Mouse (Mus musculus): ENCODE results near the gene Ugt2b36.

DNA sequence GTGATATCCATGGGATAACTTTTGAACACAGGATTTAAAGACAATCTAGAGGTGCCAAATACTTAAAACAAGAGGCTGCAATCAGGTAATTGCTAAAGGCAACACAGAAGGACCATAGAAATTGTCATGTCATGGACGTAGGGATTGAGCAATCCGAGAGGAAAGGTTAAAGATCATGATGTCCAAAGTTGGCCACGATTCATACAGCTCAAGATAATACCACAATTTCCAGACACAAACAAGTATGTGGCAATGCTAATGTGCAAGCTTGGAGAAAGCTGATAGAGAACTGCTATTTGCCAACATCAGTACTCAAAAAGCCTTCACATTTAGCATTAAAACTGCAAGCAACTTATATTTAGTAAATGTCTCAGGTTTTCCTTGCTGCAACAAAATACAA lies 65.0 kb downstream of the Ugt2b36 start:
- no peak for TF ChIP-seq CTCF (IDR thresholded peaks at IDR 0.05; ENCODE audit: borderline replicate concordance, extremely low read depth, insufficient read depth, insufficient read length)
- TF ChIP-seq POLR2A (IDR thresholded peaks at IDR 0.05; ENCODE audit: borderline replicate concordance, extremely low read depth, insufficient read depth, insufficient read length, poor library complexity, severe bottlenecking): no peak
